Mouse (Mus musculus) spleen, adult 2 months (tissue): ENCODE results near the gene Rp9. TPM values are rescaled to one million over a fixed set of nuclear protein-coding genes. Genes with fewer than 3 reads are reported as not detected.

ENCODE experiments used
- DNase-seq, 2 experiments: peaks; one replicate each; pipeline versions ENCODE4 v3.0.0 to v3.0.0-alpha.2; 2012 to 2021; ENCODE audit warnings: low spot score in 2 of 2, low read depth in 1 of 2
- H3K27ac ChIP-seq: fragments of 200-500 bp; 2 replicates; pipeline ENCODE4 v1.5.1; 2012; ENCODE audit warnings: low read length, inconsistent platforms; ENCODE audit not compliant: insufficient read depth
- H3K27me3 ChIP-seq: fragments of 200-500 bp; 2 replicates; pipeline ENCODE4 v1.6.1; 2012; ENCODE audit warnings: mild to moderate bottlenecking, moderate library complexity, low read length, inconsistent platforms; ENCODE audit not compliant: control insufficient read depth, insufficient read depth
- H3K36me3 ChIP-seq: fragments of 200-500 bp; 2 replicates; pipeline ENCODE4 v1.6.1; 2012; ENCODE audit warnings: mild to moderate bottlenecking, low read length, inconsistent platforms; ENCODE audit not compliant: control insufficient read depth, insufficient read depth
- H3K4me1 ChIP-seq: fragments of 200-500 bp; 2 replicates; pipeline ENCODE4 v1.6.1; 2011; ENCODE audit warnings: inconsistent platforms; ENCODE audit not compliant: control insufficient read depth, insufficient read depth, insufficient read length
- H3K4me3 ChIP-seq: fragments of 200-500 bp; 2 replicates; pipeline ENCODE4 v1.5.1; 2011; ENCODE audit warnings: mild to moderate bottlenecking, inconsistent platforms; ENCODE audit not compliant: insufficient read depth, insufficient read length; ENCODE audit errors: extremely low read depth
- CTCF ChIP-seq: fragments of 200-500 bp; IDR thresholded peaks from 2 replicates; pipeline ENCODE4 v1.5.1; 2011; ENCODE audit warnings: mild to moderate bottlenecking, inconsistent platforms; ENCODE audit not compliant: insufficient read depth, insufficient read length, insufficient replicate concordance; ENCODE audit errors: extremely low read depth
- POLR2A ChIP-seq: fragments of 200-500 bp; IDR thresholded peaks from 2 replicates; pipeline ENCODE4 v1.6.1; 2011; ENCODE audit warnings: low read depth, low read length, inconsistent platforms
- WGBS: fragments of 180-500 bp; shearing (Covaris S2); methylation state at CpG from one replicate; pipeline ENCODE4 v1.1.7; 2018; 5-methylcytosine and 5-hydroxymethylcytosine counted together
- polyA plus RNA-seq: library from polyadenylated mRNA; depleted of rRNA; stranded (reverse); fragments of >200 nt; gene quantifications from 2 replicates; pipeline ENCODE4 v1.2.3, GENCODE M21; 2012

The Rp9 gene
- polyA plus RNA-seq, 1 experiment: 64.8 TPM

DNA sequence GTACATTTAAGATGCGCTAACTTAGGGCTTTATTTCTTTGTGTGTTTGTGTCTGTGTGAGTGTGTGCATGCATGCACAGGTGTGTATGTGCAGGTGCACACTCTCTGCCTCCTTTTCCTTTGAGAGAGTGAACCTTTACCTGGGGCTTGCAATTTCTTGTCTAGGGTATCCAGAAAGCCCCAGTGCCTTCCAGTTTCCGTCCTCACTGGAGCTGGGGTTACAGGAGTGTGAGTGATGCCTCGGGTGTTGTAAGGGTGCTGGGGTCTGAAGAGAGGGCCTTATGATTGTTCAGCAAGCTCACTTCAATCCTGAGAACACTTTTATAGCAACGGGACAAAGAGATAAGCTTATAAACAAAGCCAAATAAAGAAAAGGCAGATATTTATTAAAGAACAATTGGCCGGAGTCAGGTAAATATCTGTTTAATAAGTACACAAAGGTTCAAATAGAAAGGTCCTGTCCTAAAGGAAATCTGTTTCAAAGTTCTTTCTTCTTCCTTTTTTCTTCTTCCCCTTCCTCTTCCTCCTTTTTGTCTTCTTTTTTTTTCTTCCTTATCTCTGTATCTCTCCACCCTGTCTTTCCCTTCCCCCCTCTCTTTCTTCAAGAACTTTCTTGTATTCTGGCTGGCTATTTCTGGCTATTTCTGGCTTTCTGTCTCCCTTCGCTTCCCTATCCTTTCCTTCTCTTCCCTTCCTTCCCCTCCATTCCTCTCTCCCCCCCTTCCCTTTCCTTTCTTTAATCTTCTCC lies 27.7 kb upstream of the Rp9 start:
- Histone ChIP-seq H3K4me1 (no peaks in the 10 kb centered on the region), H3K27me3 (no peaks in the 10 kb centered on the region), H3K4me3 (no peak overlapping the region), H3K27ac (no peak overlapping the region), H3K36me3 (no peaks in the 10 kb centered on the region; the same call in 1 of the 2 replicates)
- WGBS: 87% methylated on average over 6 of the region's 6 CpGs
- DNase-seq: no peak
- TF ChIP-seq POLR2A: no peak
- no peak for TF ChIP-seq CTCF

DNA sequence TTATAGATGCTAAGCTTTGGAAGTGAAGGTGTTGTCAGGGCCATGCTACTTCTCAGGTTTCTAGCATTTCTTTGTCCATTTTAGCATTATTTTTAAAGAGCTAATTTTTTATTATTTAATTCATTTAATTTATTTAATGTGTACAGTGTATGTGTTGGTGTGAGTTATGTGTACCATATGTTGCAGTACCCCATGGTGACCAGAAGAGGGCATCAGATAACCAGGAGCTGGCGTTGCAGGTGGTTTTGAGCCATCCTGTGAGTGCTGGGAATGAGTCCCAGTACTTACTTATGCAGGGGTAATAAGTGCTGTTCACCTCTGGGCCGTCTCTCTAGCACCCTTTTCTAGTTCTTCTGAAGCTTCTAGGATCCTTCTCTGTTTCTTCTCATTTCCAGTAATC lies 25.6 kb upstream of the Rp9 start:
- Histone ChIP-seq H3K4me1 (no peaks in the 10 kb centered on the region), H3K4me3 (no peak overlapping the region), H3K27me3 (no peaks in the 10 kb centered on the region), H3K27ac (no peak overlapping the region), H3K36me3 (no peaks in the 10 kb centered on the region; the same call in 1 of the 2 replicates)
- TF ChIP-seq CTCF: no peak
- TF ChIP-seq POLR2A: no peak
- whole genome bisulfite sequencing: 86% methylated on average over 2 of the region's 2 CpGs
- DNase-seq: no peak

DNA sequence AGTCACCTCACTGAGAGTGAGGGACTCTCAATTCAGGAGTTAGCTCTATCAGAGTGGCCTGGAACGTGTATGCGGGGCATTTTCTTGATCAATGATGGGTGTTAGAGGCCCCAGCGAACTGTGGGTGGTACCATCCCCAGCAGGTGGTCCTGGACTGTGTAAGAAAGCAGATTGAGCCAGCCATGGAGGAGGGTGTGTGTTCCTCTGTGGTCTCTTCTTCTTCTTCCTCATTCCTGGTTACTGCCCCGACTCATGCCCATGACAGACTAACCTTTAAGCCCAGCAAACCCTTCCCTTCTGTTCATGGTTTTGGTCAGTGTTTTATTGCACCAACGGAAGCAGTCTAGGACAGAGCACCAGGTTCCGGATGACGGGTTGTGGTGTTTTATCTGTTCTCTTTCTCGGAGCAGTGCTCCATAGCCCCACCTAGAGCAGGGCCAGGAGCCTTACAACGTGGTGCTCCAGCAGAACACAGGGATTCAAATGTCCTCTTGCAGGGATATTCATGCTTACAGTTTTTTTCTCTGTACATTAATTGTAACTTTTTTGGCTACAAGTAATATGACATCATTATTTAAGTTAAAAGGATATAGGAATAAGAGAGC lies 24.8 kb upstream of the Rp9 start:
- no peak for TF ChIP-seq POLR2A
- TF ChIP-seq CTCF: no peak
- no peak for DNase-seq
- Histone ChIP-seq H3K27me3 (no peaks in the 10 kb centered on the region), H3K36me3 (no peaks in the 10 kb centered on the region; the same call in 1 of the 2 replicates), H3K27ac (no peak overlapping the region), H3K4me3 (no peak overlapping the region), H3K4me1 (no peaks in the 10 kb centered on the region)
- 86% methylated on average over 9 of the region's 9 CpGs for WGBS

DNA sequence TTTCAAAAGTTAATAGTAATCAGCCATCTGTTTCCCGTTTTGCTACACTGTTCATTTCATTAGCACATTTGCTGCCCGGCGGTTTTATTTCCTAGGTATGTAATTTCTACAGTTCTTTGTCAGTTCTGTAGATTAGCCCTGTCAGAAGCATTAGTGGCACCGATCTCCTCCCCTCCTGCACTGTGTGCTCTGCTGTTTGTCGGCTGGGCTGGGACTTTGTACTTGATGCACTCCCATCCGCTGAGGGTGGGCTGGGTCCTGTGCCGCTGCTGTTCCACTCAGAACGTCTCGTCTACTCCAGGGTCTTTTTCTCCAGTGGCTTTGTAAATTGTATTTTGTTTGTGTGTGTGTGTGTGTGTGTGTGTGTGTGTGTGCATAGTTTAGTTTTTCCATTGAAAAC lies 19.4 kb upstream of the Rp9 start:
- Histone ChIP-seq H3K4me1 (no peaks in the 10 kb centered on the region), H3K27me3 (no peaks in the 10 kb centered on the region), H3K4me3 (no peak overlapping the region), H3K27ac (no peak overlapping the region), H3K36me3 (no peaks in the 10 kb centered on the region)
- 91% methylated on average over 9 of the region's 9 CpGs for WGBS
- no peak for TF ChIP-seq CTCF
- no peak for TF ChIP-seq POLR2A
- DNase-seq: no peak

DNA sequence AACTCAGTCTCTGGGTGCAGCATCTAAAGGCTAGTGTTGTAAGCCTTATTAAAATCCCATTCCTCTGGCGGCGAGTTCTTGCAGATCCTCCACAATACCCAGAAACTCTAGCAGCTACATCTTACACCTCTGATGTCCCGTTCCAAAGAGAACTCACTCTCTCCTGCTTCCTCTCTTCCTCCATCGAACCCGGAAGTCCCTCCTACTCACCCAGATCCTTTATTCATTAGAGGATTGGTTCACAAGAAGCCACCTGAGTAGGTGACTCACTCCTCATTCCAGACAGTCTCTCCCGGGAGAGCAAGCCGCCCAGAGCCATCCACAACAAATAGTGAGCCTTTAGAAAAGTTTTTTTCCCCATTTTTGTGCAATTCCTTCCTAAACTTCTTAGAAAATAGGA lies 16.7 kb upstream of the Rp9 start:
- H3K27ac ChIP-seq: no peak overlapping the region
- H3K36me3 ChIP-seq: no peaks in the 10 kb centered on the region
- 90% methylated on average over 7 of the region's 7 CpGs for WGBS
- no peaks in the 10 kb centered on the region for H3K27me3 ChIP-seq
- H3K4me1 ChIP-seq: no peaks in the 10 kb centered on the region
- no peak for TF ChIP-seq CTCF
- no peak for TF ChIP-seq POLR2A
- H3K4me3 ChIP-seq: no peak overlapping the region
- DNase-seq: no peak

DNA sequence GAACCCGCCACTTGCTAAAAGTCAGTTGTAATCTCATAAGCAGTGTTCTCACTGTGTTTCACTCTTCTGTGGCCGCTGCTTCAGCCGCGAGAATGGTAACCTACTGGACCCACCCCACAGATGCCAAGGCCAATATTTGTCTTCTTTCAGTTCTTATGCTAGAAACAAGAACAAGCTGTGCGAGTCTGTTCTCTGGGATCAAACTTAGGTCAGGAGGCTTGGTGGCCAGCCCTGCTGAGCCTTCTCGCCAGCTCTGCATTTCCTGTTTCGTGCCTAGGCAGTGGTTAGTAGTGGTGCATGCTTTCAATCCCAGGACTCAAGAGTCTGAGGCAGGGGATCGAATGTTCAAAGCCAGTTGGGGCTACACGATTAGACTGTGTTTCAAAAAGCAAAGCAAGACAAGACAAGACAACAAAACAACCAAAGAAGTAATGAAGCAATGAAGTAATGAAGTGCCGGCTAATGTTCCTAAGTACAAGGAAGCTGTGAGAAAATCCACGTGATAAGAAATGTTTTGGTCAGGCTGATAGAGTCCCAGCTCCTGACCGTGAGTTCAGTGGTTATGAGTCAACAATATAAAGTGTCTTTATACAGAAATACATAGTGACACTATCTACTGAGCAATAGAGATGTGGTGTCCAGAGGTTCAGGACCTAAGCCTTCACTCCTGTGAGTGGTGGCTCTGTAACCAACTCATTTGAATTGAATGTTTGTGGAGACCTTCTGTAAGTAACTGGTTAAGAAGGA lies 15.2 kb upstream of the Rp9 start:
- 84% methylated on average over 12 of the region's 12 CpGs for WGBS
- no peak for DNase-seq
- no peaks in the 10 kb centered on the region for H3K36me3 ChIP-seq
- H3K27ac ChIP-seq: no peak overlapping the region
- H3K4me3 ChIP-seq: no peak overlapping the region
- TF ChIP-seq POLR2A: no peak
- TF ChIP-seq CTCF: no peak
- H3K27me3 ChIP-seq: no peaks in the 10 kb centered on the region
- no peaks in the 10 kb centered on the region for H3K4me1 ChIP-seq
